In the genomic region with DNA sequence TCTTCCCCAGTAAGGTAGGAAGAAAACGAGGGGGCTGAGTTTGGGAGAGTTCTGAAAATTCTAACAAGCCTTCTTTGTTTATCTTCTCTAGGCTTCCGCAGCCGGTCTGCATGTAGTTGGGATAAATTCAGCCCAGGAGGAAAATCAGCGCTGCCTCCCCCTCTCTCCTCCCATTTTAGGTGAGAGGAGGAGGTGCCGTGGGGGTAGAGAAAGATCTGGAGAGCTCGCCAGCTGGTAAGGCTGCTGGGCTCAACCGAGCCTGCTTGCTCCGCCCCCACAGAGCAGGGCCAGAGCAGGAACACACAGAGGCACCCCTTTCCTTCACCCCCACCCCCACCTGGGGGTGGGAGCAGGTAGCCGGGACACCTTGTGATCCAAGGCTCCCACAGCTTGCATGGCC, we compare ENCODE assay signal across 8 mouse cellular contexts. TPM values are rescaled to one million over a fixed set of nuclear protein-coding genes. Genes with fewer than 3 reads are reported as not detected.
DNase-seq lines count a peak whose midpoint lies in the region; ATAC-seq and TF ChIP-seq lines count a peak whose summit lies in the region.

No protein-coding gene starts in this region.

- no peaks in the 10 kb centered on the region for H3K9me3 ChIP-seq in kidney, embryonic 16.5 days (ENCODE audit: low read length)
- H3K9me3 ChIP-seq in embryonic facial prominence, embryonic 13.5 days: no peaks in the 10 kb centered on the region
- H3K9me3 ChIP-seq in intestine, embryonic 16.5 days (ENCODE audit: control insufficient read depth, low read length): no peaks in the 10 kb centered on the region
- no peaks in the 10 kb centered on the region for H3K9me3 ChIP-seq in lung, embryonic 14.5 days (ENCODE audit: low read depth, low read length)

- no peaks in the 10 kb centered on the region for H3K36me3 ChIP-seq in kidney, embryonic 16.5 days (ENCODE audit: insufficient read depth, low read length)
- H3K36me3 ChIP-seq in embryonic facial prominence, embryonic 13.5 days: no peaks in the 10 kb centered on the region
- no peaks in the 10 kb centered on the region for H3K36me3 ChIP-seq in intestine, embryonic 16.5 days (ENCODE audit: control insufficient read depth, insufficient read depth, low read length)
- H3K36me3 ChIP-seq in lung, embryonic 14.5 days (ENCODE audit: insufficient read depth): no peaks in the 10 kb centered on the region

- no peak overlapping the region; the same call in 1 of the 2 replicates for H3K4me3 ChIP-seq in kidney, embryonic 16.5 days (ENCODE audit: low read length)
- peak overlapping the region; percentile 2; the same call in 1 of the 2 replicates for H3K4me3 ChIP-seq in embryonic facial prominence, embryonic 13.5 days
- H3K4me3 ChIP-seq in intestine, embryonic 16.5 days (ENCODE audit: low read length): peak overlapping the region; percentile 15; the same call in 1 of the 2 replicates
- H3K4me3 ChIP-seq in lung, embryonic 14.5 days (ENCODE audit: low read depth, low read length): peak overlapping the region; percentile 2; the same call in 1 of the 2 replicates

- no peak for DNase-seq in kidney, adult 9 months
- DNase-seq in lung, embryonic 14.5 days: peak; percentile 71
- DNase-seq in natural killer cell, adult 2 months (ENCODE audit: low spot score in 2 of 2): no peak
- DNase-seq in Muller cell, postnatal 12 days (ENCODE audit: inconsistent ontology term): no peak
- no peak for DNase-seq in urinary bladder, postnatal 4 days (ENCODE audit: low spot score in 2 of 2)

- peak overlapping the region; percentile 35; the same call in 1 of the 2 replicates for H3K27ac ChIP-seq in kidney, embryonic 16.5 days (ENCODE audit: low read length)
- peak overlapping the region; percentile 23; the same call in 1 of the 2 replicates for H3K27ac ChIP-seq in embryonic facial prominence, embryonic 13.5 days
- H3K27ac ChIP-seq in intestine, embryonic 16.5 days (ENCODE audit: low read length): no peak overlapping the region
- no peak overlapping the region; the same call in 1 of the 2 replicates for H3K27ac ChIP-seq in lung, embryonic 14.5 days (ENCODE audit: low read depth)

- H3K27me3 ChIP-seq in kidney, embryonic 16.5 days (ENCODE audit: insufficient read depth, low read length): no peaks in the 10 kb centered on the region
- H3K27me3 ChIP-seq in embryonic facial prominence, embryonic 13.5 days: no peaks in the 10 kb centered on the region
- H3K27me3 ChIP-seq in intestine, embryonic 16.5 days (replicated peaks; ENCODE audit: control insufficient read depth, insufficient read depth, low read length): no peaks in the 10 kb centered on the region
- no peaks in the 10 kb centered on the region for H3K27me3 ChIP-seq in lung, embryonic 14.5 days (ENCODE audit: insufficient read depth, low read length)

- H3K4me1 ChIP-seq in kidney, embryonic 16.5 days (ENCODE audit: insufficient read depth, low read length): peaks cover 29% of the 10 kb centered on the region
- H3K4me1 ChIP-seq in embryonic facial prominence, embryonic 13.5 days: peaks cover 30% of the 10 kb centered on the region
- H3K4me1 ChIP-seq in intestine, embryonic 16.5 days (ENCODE audit: control insufficient read depth, insufficient read depth, low read length): peaks cover 15% of the 10 kb centered on the region
- peaks cover 17% of the 10 kb centered on the region; the same call in 1 of the 2 replicates for H3K4me1 ChIP-seq in lung, embryonic 14.5 days (ENCODE audit: insufficient read depth)

- peak; percentile 28; the same call in 1 of the 2 replicates for ATAC-seq in kidney, embryonic 16.5 days (ENCODE audit: low FRiP score, low TSS enrichment)
- ATAC-seq in embryonic facial prominence, embryonic 13.5 days (ENCODE audit: insufficient number of reproducible peaks, insufficient read depth, low FRiP score, low TSS enrichment, low read depth): 0 out of 2 replicates have a peak, but pooled peaks have one; percentile 43
- peak; percentile 67; the same call in 1 of the 2 replicates for ATAC-seq in intestine, embryonic 16.5 days
- 0 out of 2 replicates have a peak, but pooled peaks have one; percentile 2 for ATAC-seq in lung, embryonic 14.5 days (ENCODE audit: insufficient read depth)

- H3K4me2 ChIP-seq in kidney, embryonic 16.5 days (replicated peaks; ENCODE audit: low read depth, low read length): peak overlapping the region; percentile 38
- H3K4me2 ChIP-seq in embryonic facial prominence, embryonic 13.5 days: peak overlapping the region; percentile 52
- H3K4me2 ChIP-seq in intestine, embryonic 16.5 days (ENCODE audit: low read depth, low read length): peak overlapping the region; percentile 36
- peak overlapping the region; percentile 48 for H3K4me2 ChIP-seq in lung, embryonic 14.5 days

- H3K9ac ChIP-seq in kidney, embryonic 16.5 days (replicated peaks; ENCODE audit: low read length): peak overlapping the region; percentile 5; the same call in 1 of the 2 replicates
- no peak overlapping the region for H3K9ac ChIP-seq in embryonic facial prominence, embryonic 13.5 days
- no peak overlapping the region for H3K9ac ChIP-seq in intestine, embryonic 16.5 days (ENCODE audit: low read depth, low read length)
- no peak overlapping the region for H3K9ac ChIP-seq in lung, embryonic 14.5 days

- WGBS in kidney, embryonic 16.5 days: 13% methylated on average over 9 of the region's 9 CpGs
- 12% methylated on average over 9 of the region's 9 CpGs for WGBS in embryonic facial prominence, embryonic 13.5 days
- 10% methylated on average over 9 of the region's 9 CpGs for WGBS in intestine, embryonic 16.5 days
- WGBS in lung, embryonic 14.5 days: 3% methylated on average over 9 of the region's 9 CpGs

- TF ChIP-seq CTCF in lung, embryonic 14.5 days (IDR thresholded peaks at IDR 0.05; ENCODE audit: low read depth): no peak

RNA-seq across cellular contexts. Expression of gene Chrna1, which starts 16.6 kb away (rescaled TPM):
- polyA plus RNA-seq in kidney, embryonic 16.5 days (2015; fragmentation: Nextera tagmentation; extraction: Ambion mirVana): 0.36 and 0.72 TPM in 2 replicates
- 1.5 and 3.2 TPM in 2 replicates for polyA plus RNA-seq in embryonic facial prominence, embryonic 13.5 days (2015; fragmentation: Nextera tagmentation; extraction: Ambion mirVana)
- polyA plus RNA-seq in intestine, embryonic 16.5 days (2015; fragmentation: Nextera tagmentation; extraction: Ambion mirVana): 0.10 TPM in 2 replicates
- polyA plus RNA-seq in lung, embryonic 14.5 days (2014; fragmentation: Nextera tagmentation; extraction: Ambion mirVana): 0.05 and 0.26 TPM in 2 replicates

Comparison
In these comparisons a context has a peak if more than half of its experiments do, and no peak if none do; other contexts are left out.
1. ATAC-seq: peak in every context shown above with its lines; median percentile 67 in intestine, embryonic 16.5 days; 43 in embryonic facial prominence, embryonic 13.5 days; 28 in kidney, embryonic 16.5 days; 2 in lung, embryonic 14.5 days.
2. H3K27ac ChIP-seq: peak in kidney, embryonic 16.5 days (single experiment) and embryonic facial prominence, embryonic 13.5 days (single experiment); none in intestine, embryonic 16.5 days (single experiment) and lung, embryonic 14.5 days (single experiment).
3. Peak in every context shown above with its lines, with median percentiles within 50 percentile points of each other: H3K4me2 ChIP-seq.